Mouse (Mus musculus) neural tube, embryonic 10.5 days (tissue): ENCODE measurements around the gene Golga7b.

Experiments used
- DNase-seq: peaks from one replicate; pipeline ENCODE4 v3.0.0-alpha.2; 2017; ENCODE audit warnings: low spot score; ENCODE audit errors: extremely low spot score

Golga7b gene

DNA sequence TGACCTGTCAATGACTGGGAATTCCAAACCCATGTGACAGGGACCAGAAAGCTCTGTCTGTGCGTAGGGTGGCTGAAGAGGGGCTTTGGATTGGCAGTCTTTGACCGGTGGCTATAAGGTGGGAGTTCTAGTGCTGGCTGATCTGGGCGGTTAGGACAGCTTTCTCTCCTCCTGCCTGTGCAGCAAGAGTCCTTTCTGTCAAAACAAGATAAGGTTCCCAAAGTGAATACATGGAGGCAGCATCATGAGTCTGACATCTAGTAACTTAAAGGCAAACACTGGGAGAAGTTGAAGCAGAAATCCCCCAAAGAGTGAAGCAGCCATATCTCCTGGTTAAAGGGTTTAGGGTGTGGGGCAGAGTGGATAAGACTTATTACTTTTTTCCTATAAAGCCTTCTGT lies at the start of gene Golga7b:
TSS of gene Golga7b (plus strand) at position 56 of the 400 bp plus-strand sequence.
- DNase-seq, result no peak

DNA sequence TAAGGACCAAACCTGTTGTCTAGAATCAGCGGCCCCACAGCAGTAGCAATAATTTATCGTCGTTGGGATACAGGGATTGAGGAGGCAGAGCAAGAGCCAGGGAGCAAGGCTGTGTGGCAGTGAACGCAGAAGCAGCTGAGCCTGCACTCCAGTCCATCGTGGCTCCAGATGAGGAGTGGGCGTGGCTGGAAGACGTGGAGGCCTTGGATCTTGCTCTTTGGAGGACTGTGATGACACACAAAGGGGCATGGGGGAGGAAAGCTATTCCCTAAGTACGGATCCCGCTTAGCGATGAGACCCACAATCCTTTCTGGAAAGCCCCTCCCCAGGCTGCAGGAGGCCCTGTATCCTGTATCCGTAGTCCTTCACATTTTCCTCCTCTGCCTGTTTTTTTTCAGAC lies 49.3 kb upstream of the Golga7b start:
- DNase-seq, result no peak

DNA sequence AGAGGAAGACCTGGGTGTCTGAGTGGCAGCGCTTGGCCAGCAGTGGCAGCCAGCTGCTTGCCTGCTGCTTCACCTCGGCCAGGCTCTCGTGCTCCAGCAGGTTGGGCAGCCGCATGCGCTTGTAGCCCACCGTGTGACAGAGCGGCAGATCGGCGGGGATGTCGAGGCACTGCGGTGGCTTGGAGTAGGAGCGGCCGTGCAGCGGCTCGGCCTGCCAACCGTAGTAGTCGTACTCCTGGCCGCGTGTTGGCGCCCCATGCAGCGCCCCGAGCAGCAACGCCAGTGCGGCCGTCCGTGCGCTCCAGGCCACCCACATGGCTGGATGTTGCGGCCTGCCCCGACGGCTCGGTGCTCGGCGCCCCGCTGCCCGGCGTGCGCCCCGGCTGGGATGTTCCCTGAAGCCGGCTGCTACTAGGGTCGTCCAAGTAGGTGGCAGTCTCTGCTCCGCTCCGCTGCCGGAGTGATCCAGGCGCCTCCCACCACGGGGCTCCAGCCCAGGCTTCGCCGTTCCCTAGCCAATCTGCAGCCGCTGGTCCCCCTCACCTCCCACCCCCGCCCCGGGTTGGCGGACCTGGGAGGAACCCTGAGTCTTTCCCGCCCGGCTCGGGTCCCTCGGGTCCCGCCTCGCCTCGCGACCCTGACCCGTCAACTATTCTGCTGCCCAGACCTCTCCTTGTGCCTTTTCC lies 45.5 kb upstream of the Golga7b start, which contains the start of gene Sfrp5:
TSS of gene Sfrp5 (minus strand) at position 557 of the 686 bp plus-strand sequence.
- DNase-seq, result peak; percentile 53

DNA sequence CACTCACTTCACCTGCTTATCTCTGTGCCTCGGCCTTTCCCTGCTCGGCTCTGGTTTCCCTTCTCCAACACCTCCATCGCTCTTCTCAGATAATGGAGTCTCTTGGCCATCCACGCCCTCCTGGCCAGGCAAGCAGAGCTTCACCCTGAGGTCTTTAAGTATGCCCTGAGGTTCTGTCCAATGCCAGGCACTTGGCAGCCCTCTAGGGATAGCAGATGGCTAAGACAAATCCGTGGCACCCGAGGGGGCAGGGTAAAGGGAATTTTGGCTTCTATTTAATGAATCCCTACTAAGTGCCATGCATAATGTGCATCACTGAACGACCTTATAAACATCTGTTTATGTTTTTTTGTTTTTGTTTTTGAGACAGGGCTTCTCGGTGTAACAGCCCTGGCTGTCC lies 44.9 kb upstream of the Golga7b start:
- DNase-seq, result no peak

DNA sequence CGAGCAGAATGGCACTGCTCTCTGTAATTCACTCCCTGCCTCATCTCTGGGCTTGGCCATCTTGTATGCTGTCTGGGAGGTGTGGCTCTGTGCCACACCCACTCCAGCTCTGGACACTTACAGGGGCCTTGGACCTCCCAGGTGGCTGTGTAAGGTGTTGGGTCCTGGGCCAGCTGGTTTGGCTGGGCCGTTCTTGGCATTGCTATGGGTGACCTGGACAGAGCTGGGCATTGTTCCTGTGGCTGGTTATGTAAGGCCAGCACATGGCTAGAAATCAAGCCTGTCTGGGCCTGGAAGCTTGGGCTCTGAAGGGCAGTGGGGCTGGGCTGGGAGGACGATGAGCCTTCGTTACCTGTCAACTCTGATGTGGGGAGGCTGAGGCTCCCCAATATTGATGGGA lies 43.1 kb upstream of the Golga7b start:
- DNase-seq, result no peak

DNA sequence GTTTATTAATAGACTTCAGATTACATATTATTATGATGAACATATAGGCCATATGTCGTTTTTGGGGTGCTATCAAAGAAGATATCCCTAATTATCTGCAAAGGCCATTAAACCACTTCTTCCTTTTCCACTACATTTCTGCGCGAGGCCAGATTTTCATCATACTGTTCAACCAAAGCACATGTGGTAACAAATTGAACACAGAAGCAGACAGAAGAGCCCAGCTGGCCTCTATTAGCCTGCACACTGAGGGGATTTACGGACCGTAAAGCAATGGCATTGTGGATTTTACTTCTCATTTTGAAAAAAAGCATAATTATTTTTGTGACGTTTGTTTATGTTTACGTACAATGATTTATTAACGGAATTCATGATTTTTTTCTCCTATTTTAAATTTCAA lies 42.2 kb upstream of the Golga7b start:
- no peak for DNase-seq

DNA sequence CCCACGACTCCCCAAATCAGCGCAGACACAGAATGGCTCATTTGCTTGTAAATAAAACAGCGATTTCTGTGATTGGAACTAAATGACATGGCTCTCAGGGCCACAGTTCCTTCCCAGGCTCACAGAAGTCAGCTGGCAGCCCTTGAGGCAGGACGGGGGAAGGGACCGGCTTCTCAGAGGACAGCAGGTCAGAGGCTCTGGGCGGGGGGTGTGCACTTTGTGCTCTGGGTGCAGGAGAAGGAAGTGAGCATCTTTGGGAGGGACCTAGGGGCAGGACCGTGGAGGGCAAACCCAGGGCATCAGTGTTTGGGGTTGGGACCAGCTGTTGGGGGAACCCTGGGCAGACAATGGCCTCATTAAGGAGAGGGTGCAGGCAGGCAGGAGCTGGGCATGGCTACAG lies 37.9 kb upstream of the Golga7b start:
- no peak for DNase-seq

DNA sequence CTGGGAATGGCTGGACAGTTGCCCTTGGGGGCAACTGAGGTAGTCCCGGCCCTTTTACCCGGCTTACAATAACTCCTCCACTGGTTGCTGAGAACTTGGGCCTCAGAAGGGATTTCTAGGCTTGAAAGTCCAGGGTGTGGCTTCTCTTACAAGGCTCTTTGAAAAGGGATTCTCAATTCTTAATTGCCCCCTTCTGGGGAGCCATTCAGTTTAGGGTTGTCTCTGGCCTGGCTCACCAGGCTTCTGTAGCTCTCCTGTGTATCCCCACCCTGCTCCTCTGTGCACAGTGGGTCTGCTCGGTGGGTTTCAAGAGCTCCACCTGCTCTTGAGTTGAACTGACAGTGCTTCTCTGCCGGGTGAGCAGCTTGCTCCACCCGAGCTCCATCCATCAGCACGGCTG lies 37.4 kb upstream of the Golga7b start:
- no peak for DNase-seq

DNA sequence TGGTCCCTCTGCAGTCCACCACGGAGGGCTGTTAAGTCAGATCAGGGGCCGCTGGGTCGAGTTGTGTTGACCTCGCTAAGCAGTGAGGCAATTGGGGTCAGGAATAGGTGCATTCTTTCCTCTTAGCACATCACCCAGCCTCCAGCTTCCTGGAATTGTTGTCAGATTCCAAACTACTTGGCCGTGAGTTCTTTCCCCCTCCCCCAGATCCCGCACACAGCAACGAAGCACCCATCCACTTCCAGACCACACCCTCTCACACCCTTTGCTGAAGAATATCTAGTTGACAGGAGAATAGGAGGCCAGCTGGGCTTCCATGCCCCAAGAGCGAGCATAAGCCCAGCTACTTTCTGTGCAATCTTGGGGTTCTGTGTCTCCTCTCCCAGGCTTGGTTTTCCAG lies 35.4 kb upstream of the Golga7b start:
- no peak for DNase-seq

DNA sequence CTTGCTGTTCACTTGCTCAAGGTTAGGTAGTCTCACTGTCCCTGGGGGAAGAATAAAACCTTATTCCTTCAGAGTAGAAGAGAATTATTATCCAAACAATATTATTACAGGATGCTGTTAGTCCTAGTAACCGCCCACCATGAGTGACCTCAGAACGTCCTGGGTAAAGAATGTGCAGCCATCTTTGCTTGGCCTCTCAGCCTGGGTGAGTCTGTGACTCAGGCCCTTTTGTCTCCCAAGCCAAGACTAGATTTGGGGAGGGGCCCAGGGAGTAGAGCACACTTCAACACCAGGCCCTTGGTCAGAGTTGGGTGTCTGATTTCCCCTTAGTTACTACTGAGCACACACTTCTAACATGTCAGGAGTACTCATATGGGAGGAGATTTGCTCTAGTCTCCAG lies 32.8 kb upstream of the Golga7b start:
- no peak for DNase-seq

DNA sequence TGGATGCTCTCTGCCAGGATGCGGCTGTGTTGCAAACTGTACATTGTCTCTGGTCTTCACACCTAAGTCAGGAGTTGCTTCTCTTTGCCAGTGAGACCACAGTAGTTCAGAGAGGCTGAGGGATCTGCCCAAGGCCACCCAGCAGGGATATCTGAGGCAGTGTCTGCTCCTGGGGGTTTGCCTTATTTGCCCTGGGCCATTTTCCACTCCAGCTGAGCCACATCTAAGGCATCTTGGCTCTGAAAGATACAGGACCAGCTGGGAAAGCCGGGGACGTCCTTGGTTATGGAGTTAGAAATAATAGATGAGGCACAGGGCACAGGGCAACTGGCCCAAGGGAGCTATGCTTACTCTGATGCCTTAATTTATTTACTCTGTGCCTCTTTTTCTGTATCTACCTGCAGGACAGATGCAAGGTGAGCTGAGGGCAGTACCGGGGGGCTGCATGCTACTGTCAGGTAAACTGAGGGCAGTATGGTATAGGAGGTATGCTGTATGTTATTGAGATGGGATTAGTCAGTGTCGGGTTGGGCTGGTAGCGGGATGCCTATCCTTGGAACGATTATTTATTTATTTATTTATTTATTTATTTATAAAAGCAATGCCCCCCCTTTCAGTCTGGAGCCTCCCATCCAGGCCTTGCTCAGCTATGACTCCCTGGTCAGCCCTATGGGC lies 30.5 kb upstream of the Golga7b start:
- DNase-seq, result no peak

DNA sequence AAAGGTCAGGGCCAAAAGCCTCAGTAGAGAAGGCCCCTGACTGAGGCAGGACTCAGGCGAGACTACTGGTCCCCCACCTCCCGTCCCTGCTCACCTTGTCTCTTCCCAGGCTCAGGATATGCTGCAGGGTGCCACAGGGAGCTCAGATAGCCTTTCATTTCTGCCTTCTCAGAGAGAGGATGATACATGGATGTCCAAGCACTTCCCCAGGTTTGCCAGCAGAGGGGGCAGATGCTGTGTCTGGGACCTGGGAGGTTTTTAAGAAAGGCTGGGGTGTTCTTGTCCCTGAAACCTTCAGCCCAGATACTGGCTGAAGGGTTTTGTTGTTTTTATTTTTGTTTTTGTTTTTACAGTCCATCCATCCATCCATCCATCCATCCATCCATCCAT lies 30.0 kb upstream of the Golga7b start:
- DNase-seq, result no peak

DNA sequence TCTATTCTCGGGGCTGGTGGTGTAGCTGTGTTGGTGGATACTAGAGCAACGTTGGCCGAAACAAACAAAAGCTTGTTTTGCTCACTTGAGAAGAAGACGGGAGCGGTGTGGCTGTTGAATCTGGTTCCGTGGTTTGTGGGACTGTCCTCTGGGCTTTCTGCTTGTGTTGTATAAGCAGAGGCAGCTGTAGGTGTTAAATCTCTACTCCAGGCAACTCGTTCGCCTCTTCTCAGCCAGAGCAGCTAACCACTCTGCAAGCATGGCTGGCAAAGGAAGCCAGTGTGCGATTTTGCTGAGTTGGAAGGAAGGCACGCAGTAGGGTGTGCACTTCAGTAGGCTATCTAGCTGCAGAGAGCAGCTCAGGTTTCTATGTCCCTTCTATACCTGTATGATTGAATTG lies 20.9 kb upstream of the Golga7b start:
- DNase-seq, result no peak

DNA sequence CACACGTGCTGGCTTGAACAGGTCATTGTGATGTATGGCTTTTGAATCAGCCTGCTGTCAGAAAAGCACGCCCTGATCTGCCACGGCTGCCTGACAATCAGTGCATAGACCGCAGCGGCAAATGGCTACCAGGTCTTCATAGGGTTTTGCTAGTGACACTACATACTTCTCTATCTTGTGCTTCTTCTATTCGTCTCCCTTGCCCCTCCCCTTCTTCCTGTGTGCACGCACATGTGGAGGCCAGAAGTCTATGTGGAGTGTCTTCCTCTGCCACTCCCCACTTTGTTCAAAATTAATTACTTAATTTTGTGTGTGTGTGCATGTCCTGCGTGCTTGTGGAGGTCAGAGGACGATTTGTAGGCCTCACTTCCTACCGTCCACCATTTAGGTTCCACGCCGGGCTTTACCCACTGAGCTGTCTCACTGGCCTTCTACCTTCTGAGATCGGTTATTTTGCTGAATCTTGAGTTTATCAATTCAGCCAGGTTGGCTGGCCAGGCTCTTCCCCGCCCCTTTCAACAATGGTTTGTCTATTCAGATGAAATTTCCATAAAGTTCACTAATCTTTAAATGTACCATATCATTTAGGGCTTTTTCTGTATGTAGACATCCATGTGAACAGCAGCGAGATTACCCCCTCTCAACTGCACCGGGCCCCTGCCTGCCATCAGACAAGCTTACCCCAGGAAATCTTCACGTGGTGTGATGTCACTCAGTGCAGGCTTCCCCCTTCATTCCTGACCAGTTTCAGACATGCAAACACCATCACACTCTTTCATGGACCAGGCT lies 17.7 kb upstream of the Golga7b start:
- DNase-seq, result no peak

DNA sequence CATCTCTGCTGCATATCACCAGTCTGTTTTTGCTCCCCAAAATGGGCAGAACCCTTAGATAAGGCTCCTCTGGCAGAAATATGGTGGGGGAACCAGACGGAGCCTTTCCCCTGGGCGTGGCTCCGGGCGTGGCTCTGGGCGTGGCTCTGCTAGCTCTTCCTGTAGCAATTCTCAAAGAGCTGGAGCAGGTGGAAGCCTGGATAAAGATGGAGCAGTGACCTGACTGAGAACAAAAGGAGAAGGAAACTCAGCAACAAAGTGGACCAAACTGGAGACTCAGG lies 17.1 kb upstream of the Golga7b start:
- no peak for DNase-seq

DNA sequence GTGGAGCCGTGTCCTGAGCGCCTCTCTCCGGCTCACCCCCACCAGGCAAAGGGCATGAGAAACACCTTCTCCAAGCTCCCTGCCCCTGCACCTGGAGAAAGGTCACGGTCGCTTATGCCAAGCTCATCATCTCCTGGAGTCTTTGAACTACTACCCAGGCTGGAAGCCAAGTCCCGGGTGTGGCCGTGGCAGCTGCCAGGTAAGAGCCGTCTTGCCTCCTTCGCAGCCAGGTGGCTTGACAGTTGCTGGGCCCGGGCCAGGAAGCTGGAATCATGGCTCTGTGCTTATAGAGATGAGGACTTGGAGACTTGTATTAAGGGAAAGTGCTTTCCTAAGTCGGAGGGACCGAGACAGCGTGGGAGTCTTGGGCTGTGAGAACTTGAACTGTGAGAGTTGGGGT lies 16.4 kb upstream of the Golga7b start:
- DNase-seq, result no peak

DNA sequence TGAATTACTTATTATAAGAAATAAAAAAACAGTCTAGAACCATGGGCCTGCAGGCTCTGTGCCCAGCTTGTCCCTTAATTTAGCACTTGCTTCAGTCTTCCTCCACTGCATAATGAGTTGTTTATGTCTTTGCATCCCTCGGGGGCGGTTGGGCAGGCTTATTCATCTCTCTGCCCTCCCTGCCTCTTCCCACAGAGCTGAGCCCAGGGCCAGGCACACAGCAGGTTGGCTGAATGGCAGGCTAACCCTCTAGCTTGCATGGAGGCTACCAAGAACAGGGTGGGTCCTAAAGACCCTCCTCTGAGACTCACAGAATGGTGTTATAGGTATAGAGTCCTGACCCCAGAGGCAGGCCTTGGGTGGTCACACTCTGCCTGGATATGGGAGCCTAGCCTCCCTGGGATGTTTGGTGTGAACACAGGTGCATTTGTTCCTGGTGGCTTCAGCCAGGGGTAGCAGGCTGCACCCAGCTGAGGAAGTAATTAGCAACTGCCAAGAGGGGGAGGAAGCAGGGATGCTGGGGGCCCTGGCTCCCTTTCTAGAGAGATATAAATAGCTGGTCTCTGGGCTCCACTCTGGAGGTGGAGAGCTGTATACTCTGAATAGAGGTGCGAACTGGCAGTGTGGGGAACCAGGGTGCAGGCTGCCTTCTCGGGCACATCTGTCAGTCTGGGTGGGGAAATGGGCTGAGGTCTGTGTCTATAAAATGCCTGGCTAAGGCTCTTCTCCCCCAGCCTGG lies 9.6 kb upstream of the Golga7b start:
- no peak for DNase-seq

DNA sequence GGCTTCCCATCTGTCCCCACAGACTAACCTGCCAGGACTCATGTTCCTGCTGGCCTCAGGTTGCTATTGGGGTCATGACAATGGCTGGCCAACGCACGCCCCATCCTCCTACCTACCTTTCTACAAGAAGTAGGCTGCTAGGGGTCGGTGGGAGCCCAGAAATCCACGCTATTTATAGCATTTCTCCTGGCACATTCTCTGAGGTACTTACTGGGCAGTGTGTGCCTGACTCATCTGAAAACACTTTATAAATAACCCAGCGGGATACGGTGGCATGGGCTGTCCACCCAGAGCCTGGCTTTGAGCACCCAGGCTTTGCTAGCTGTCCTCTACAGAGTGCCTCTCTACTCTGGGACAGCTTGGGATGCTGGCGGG lies 9.0 kb upstream of the Golga7b start:
- no peak for DNase-seq

DNA sequence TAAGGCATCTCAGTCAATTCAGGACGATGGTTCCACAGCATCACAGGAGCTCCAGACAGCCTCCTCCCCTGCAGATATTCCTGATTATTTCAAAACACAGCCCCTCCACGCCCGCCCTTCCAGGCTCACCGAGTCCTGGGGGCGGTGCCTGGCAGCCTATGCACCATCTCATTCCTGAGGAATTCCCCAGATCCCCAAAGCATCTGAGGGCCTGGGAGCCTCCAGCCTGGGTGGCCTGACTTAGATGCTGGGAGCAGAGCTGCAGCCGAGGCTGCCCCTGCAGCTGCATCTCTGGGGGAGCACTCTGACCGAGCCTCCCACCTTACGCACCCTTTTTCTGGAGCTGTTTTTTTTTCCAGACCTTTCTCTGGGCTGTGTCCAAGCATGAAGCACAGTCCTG lies 6.5 kb upstream of the Golga7b start:
- no peak for DNase-seq

DNA sequence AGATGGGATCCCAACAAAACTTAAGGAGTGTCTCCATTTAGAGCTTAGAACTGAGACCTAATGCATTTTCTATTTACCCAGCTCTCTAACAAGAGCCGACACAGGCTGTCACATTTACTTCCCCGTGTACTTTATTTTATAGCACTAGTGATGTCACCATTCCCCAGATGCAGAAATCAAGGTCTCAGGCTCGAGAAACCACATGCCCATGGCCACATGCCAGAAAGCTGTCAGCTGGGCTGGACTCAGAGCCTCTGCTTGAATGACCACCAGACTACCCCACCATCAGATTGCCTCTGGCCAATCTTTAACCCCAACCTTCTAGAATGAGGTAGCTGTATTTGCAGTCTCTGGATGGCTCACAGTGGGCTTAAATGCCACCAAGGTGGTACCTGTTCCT lies 4.0 kb upstream of the Golga7b start:
- no peak for DNase-seq

DNA sequence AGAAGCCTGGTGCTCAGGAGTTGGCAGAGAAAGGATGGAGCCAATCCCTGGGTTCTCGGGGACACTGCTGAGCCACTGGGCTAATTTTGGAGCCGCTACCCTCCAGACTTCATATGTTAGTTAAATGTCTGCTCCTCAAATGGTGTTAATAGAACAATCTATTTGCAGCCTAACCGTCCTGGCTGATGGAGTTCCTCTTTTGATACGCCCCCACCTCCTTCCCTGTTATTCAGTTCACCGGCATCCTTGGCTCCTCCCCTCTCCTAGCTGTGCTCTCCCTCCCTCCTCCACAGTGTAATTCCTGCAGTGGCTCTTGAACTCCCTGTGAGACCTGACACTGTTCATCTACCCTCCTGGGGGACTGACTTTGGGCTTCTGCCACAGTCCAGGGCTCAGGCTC lies 748 bp upstream of the Golga7b start:
- DNase-seq, result no peak
